Mouse (Mus musculus): ENCODE results near the gene Skap1. TPM values are rescaled to one million over a fixed set of nuclear protein-coding genes. Genes with fewer than 3 reads are reported as not detected.

Skap1 gene
- total RNA-seq, 2 experiments from 2014 or later: 1.2 to 1.3 TPM

GRCm38 (mm10) chr11:96736361-96736760, 272.0 kb downstream of the Skap1 start:
- no peak for DNase-seq (ENCODE audit: extremely low spot score in 1 of 2, low spot score in 1 of 2)

GRCm38 (mm10) chr11:96737673-96738471, 273.5 kb downstream of the Skap1 start:
- DNase-seq (ENCODE audit: extremely low spot score in 1 of 2, low spot score in 1 of 2): no peak

- DNase-seq (ENCODE audit: extremely low spot score in 1 of 2, low spot score in 1 of 2): no peak
These were observed 276.4 kb downstream of the Skap1 start for GRCm38 (mm10) chr11:96740796-96741195.

- no peak for DNase-seq (ENCODE audit: extremely low spot score in 1 of 2, low spot score in 1 of 2)
These were observed 277.6 kb downstream of the Skap1 start for GRCm38 (mm10) chr11:96741995-96742394.

GRCm38 (mm10) chr11:96743000-96743399, 278.6 kb downstream of the Skap1 start:
- no peak for DNase-seq (ENCODE audit: extremely low spot score in 1 of 2, low spot score in 1 of 2)

GRCm38 (mm10) chr11:96743891-96744290, 279.5 kb downstream of the Skap1 start:
- DNase-seq (ENCODE audit: extremely low spot score in 1 of 2, low spot score in 1 of 2): no peak

- DNase-seq (ENCODE audit: extremely low spot score in 1 of 2, low spot score in 1 of 2): no peak
These were observed 282.3 kb downstream of the Skap1 start for GRCm38 (mm10) chr11:96746648-96747047.

GRCm38 (mm10) chr11:96747555-96747954, 283.2 kb downstream of the Skap1 start:
- DNase-seq (ENCODE audit: extremely low spot score in 1 of 2, low spot score in 1 of 2): no peak

- no peak for DNase-seq (ENCODE audit: extremely low spot score in 1 of 2, low spot score in 1 of 2)
These were observed 290.9 kb downstream of the Skap1 start for GRCm38 (mm10) chr11:96755298-96755697.

- no peak for DNase-seq (ENCODE audit: extremely low spot score in 1 of 2, low spot score in 1 of 2)
These were observed 293.0 kb downstream of the Skap1 start for GRCm38 (mm10) chr11:96757421-96757820.

GRCm38 (mm10) chr11:96758402-96758801, 294.0 kb downstream of the Skap1 start:
- DNase-seq (ENCODE audit: extremely low spot score in 1 of 2, low spot score in 1 of 2): no peak

GRCm38 (mm10) chr11:96760042-96760441, 295.6 kb downstream of the Skap1 start:
- no peak for DNase-seq (ENCODE audit: extremely low spot score in 1 of 2, low spot score in 1 of 2)

- DNase-seq (ENCODE audit: extremely low spot score in 1 of 2, low spot score in 1 of 2): no peak
These were observed 297.6 kb downstream of the Skap1 start for GRCm38 (mm10) chr11:96761984-96762383.

- DNase-seq (ENCODE audit: extremely low spot score in 1 of 2, low spot score in 1 of 2): no peak
These were observed 298.5 kb downstream of the Skap1 start for GRCm38 (mm10) chr11:96762742-96763470.

GRCm38 (mm10) chr11:96764511-96765350, 300.3 kb downstream of the Skap1 start:
- no peak for DNase-seq (ENCODE audit: extremely low spot score in 1 of 2, low spot score in 1 of 2)

- DNase-seq (ENCODE audit: extremely low spot score in 1 of 2, low spot score in 1 of 2): no peak
These were observed 301.3 kb downstream of the Skap1 start for GRCm38 (mm10) chr11:96765645-96766044.

GRCm38 (mm10) chr11:96766555-96766954, 302.2 kb downstream of the Skap1 start:
- DNase-seq (ENCODE audit: extremely low spot score in 1 of 2, low spot score in 1 of 2): no peak

- DNase-seq (ENCODE audit: extremely low spot score in 1 of 2, low spot score in 1 of 2): no peak
These were observed 302.7 kb downstream of the Skap1 start for GRCm38 (mm10) chr11:96767096-96767495.

GRCm38 (mm10) chr11:96768240-96768639, 303.8 kb downstream of the Skap1 start:
- no peak for DNase-seq (ENCODE audit: extremely low spot score in 1 of 2, low spot score in 1 of 2)

- no peak for DNase-seq (ENCODE audit: extremely low spot score in 1 of 2, low spot score in 1 of 2)
These were observed 307.0 kb downstream of the Skap1 start for GRCm38 (mm10) chr11:96771274-96771975.

All from layer of hippocampus, postnatal 25 days (tissue).